Mouse (Mus musculus) thymus, adult 2 months (tissue): ENCODE data around the gene Clec2d.

ENCODE experiments used
- CTCF ChIP-seq: fragments of 200-500 bp; IDR thresholded peaks from 2 replicates; pipeline ENCODE4 v1.5.1; 2012; ENCODE audit warnings: mild to moderate bottlenecking, control low read depth, low read length, moderate library complexity, borderline replicate concordance; ENCODE audit not compliant: control insufficient read depth, poor library complexity, insufficient read depth; ENCODE audit errors: extremely low read depth
- POLR2A ChIP-seq: fragments of 200-500 bp; IDR thresholded peaks from 2 replicates; pipeline ENCODE4 v1.6.1; 2012; ENCODE audit warnings: mild to moderate bottlenecking, low read length, control low read depth, moderate library complexity; ENCODE audit not compliant: control insufficient read depth, poor library complexity, insufficient read depth; ENCODE audit errors: extremely low read depth

- TF ChIP-seq CTCF, result no peak
- no peak for TF ChIP-seq POLR2A
Measured at GRCm38 (mm10) chr6:129146812-129147211, 33.6 kb upstream of the Clec2d start.
